In genomic region chr11:52523671-52524070, GRCm38 (mm10) we compare ENCODE assay signal across 15 mouse cellular contexts.
"Had no signal": no experiment of that assay in that cellular context is flagged by ENCODE, and none has a peak within 500 bp of the region (broad histone marks: within the 10 kb centered on the region; RNA-seq: fewer than 3 reads in every experiment).

No protein-coding gene starts in this region.

- ATAC-seq: liver, postnatal 0 days; lung, postnatal 0 days; midbrain, embryonic 13.5 days; midbrain, embryonic 15.5 days had no signal

- DNase-seq: liver, postnatal 0 days; right cerebral cortex, postnatal 14 days; thymus, adult 2 months; thymus, postnatal 25 days; thymus, postnatal 4 days had no signal

- H3K9ac ChIP-seq: liver, postnatal 0 days; lung, embryonic 15.5 days; midbrain, embryonic 13.5 days; midbrain, embryonic 15.5 days; neural tube, embryonic 12.5 days; stomach, embryonic 15.5 days had no signal

- H3K4me3 ChIP-seq: lung, embryonic 15.5 days; midbrain, embryonic 13.5 days; midbrain, embryonic 15.5 days; neural tube, embryonic 12.5 days; stomach, embryonic 15.5 days had no signal

- H3K9me3 ChIP-seq: lung, embryonic 15.5 days; megakaryocyte, embryonic 14.5 days; midbrain, embryonic 13.5 days; midbrain, embryonic 15.5 days; neural tube, embryonic 12.5 days; stomach, embryonic 15.5 days had no signal

- H3K4me1 ChIP-seq: neural tube, embryonic 12.5 days; stomach, embryonic 15.5 days had no signal

- H3K4me2 ChIP-seq: lung, embryonic 15.5 days; midbrain, embryonic 11.5 days; midbrain, embryonic 13.5 days; midbrain, embryonic 15.5 days; neural tube, embryonic 12.5 days; stomach, embryonic 15.5 days had no signal

- H3K36me3 ChIP-seq: lung, embryonic 15.5 days; midbrain, embryonic 13.5 days; midbrain, embryonic 15.5 days; neural tube, embryonic 12.5 days; stomach, embryonic 15.5 days had no signal

- H3K27ac ChIP-seq: lung, embryonic 15.5 days; macrophage; midbrain, embryonic 13.5 days; midbrain, embryonic 15.5 days; neural tube, embryonic 12.5 days; stomach, embryonic 15.5 days; stomach, postnatal 0 days had no signal

- H3K27me3 ChIP-seq: lung, embryonic 15.5 days; midbrain, embryonic 13.5 days; midbrain, embryonic 15.5 days; neural tube, embryonic 12.5 days; stomach, embryonic 15.5 days had no signal
